Mouse (Mus musculus) kidney, embryonic 16.5 days (tissue): ENCODE results near the gene Jmjd8. TPM values are rescaled to one million over a fixed set of nuclear protein-coding genes. Genes with fewer than 3 reads are reported as not detected.
A peak's percentile ranks its signal among the peaks of the same experiment; 100 is the strongest.

Source experiments
- ATAC-seq: fragments of 200-750 bp; cut with Nextera tagmentation; 2 replicates; pipeline ENCODE4 v1.8.0; 2017; ENCODE audit warnings: moderate TSS enrichment; ENCODE audit not compliant: low FRiP score, low TSS enrichment
- H3K27ac ChIP-seq: fragments of 300-500 bp; sonication (generic); 2 replicates; pipeline ENCODE4 v1.5.1; 2014; ENCODE audit warnings: low read length
- H3K27me3 ChIP-seq: fragments of 300-500 bp; sonication (generic); 2 replicates; pipeline ENCODE4 v1.6.1; 2014; ENCODE audit warnings: low read length, control low read depth, mixed read lengths; ENCODE audit not compliant: insufficient read depth
- H3K36me3 ChIP-seq: fragments of 300-500 bp; sonication (generic); 2 replicates; pipeline ENCODE4 v1.6.1; 2014; ENCODE audit warnings: low read length, control low read depth, mixed read lengths; ENCODE audit not compliant: insufficient read depth
- H3K4me1 ChIP-seq: fragments of 300-500 bp; sonication (generic); 2 replicates; pipeline ENCODE4 v1.6.1; 2014; ENCODE audit warnings: low read length, control low read depth, mixed read lengths; ENCODE audit not compliant: insufficient read depth
- H3K4me2 ChIP-seq: fragments of 300-500 bp; sonication (generic); replicated peaks from 2 replicates; pipeline ENCODE4 v1.6.1; 2014; ENCODE audit warnings: low read depth, low read length
- H3K4me3 ChIP-seq: fragments of 300-500 bp; sonication (generic); 2 replicates; pipeline ENCODE4 v1.5.1; 2014; ENCODE audit warnings: mild to moderate bottlenecking, low read length
- H3K9ac ChIP-seq: fragments of 300-500 bp; sonication (generic); replicated peaks from 2 replicates; pipeline ENCODE4 v1.6.1; 2014; ENCODE audit warnings: low read length
- H3K9me3 ChIP-seq: fragments of 300-500 bp; sonication (generic); 2 replicates; pipeline ENCODE4 v1.6.1; 2016; ENCODE audit warnings: low read length, control low read depth
- WGBS: fragments of 180-500 bp; shearing (Covaris S2); extraction: QIAGEN DNeasy Blood & Tissue Kit; methylation state at CpG from one replicate; pipeline ENCODE4 v1.1.7; 2014; 5-methylcytosine and 5-hydroxymethylcytosine counted together
- polyA plus RNA-seq: library from polyadenylated mRNA; unstranded; fragments of >200 nt; fragmentation: Nextera tagmentation; extraction: Ambion mirVana; gene quantifications from 2 replicates; pipeline ENCODE4 v1.2.1, GENCODE M21; 2015

The Jmjd8 gene
- polyA plus RNA-seq, 1 experiment from 2014 or later = 72.3 TPM

DNA sequence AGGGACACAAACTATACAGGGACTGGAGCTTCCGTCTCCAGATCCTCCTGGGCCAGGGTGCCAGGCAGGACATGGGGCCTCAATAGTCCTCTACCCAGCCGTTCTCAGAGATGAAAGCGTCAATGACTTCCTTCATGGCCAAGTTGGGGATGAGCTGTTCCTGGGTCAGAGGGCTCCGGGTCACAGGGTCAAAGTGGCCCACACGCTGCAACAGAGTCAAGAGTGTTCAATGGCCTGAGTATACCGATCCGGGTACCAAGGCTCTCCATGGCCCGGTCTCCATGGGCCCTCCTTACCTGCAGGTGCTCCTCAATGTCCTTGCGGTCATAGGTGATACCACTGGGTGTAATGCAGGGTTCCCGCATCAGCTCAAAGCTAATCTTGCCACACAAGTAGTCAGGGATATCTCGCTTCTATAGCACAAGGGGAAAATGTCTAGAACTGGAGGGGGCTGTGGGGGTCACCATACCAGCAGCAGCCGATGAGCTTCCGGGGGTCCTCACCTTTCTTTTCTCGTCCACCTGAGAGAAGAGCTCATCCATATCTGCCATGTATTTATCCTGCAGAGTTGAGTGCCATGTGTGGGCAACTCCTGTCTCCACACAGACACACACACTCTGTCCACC is 2.3 kb downstream of the Jmjd8 start:
- H3K9ac ChIP-seq = no peak overlapping the region
- H3K27ac ChIP-seq = no peak overlapping the region
- no peak for ATAC-seq
- H3K4me3 ChIP-seq = peak overlapping the region; percentile 82
- peaks cover 30% of the 10 kb centered on the region for H3K36me3 ChIP-seq
- H3K4me1 ChIP-seq = peaks cover 55% of the 10 kb centered on the region
- 85% methylated on average over 14 of the region's 14 CpGs for WGBS
- H3K9me3 ChIP-seq = no peaks in the 10 kb centered on the region
- no peaks in the 10 kb centered on the region for H3K27me3 ChIP-seq
- peak overlapping the region; percentile 95 for H3K4me2 ChIP-seq

DNA sequence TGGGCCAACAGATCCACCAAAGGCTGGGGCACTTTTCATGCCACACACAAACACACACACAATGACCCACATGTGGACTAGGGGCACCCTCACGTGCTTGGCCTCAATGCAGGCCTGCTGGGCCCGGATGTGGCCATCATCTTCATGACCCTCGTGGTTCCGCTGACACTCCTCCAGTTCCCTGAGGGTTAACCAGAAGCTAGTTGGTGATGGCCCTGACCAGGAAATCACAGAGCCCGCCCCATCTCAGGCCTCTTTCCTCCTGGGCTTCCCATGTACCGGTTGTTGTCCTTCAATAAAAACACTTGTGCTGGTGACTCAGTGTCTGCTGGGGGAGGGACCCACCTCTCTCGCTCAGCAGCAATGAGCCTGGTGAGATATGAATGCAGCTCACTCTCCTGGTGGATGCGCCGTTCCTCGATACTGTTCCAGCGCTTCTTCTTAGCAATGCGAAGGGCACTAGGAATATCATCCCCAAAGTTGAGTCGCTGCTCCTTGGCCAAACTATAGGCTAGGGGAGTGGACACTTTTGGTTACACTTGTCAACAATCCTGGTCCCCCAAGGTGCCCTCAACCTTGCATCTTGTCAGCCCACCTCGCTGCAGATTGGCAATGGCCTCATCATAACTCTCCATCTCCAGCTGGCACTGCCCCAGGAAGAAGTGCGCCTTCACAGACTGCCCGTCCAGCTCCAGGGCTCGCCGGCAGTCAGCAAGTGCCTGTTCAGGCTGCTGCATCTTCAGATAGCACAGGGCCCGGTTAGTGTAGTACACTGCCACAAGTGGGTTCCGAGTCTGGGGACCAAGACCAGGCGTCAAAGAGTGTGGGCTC is 3.0 kb downstream of the Jmjd8 start:
- H3K4me2 ChIP-seq = peak overlapping the region; percentile 95
- no peaks in the 10 kb centered on the region for H3K27me3 ChIP-seq
- H3K4me3 ChIP-seq = peak overlapping the region; percentile 82
- H3K27ac ChIP-seq = peak overlapping the region; percentile 90
- WGBS = 48% methylated on average over 21 of the region's 21 CpGs
- peak overlapping the region; percentile 88 for H3K9ac ChIP-seq
- H3K4me1 ChIP-seq = peaks cover 63% of the 10 kb centered on the region
- ATAC-seq = no peak
- H3K36me3 ChIP-seq = peaks cover 25% of the 10 kb centered on the region
- no peaks in the 10 kb centered on the region for H3K9me3 ChIP-seq

DNA sequence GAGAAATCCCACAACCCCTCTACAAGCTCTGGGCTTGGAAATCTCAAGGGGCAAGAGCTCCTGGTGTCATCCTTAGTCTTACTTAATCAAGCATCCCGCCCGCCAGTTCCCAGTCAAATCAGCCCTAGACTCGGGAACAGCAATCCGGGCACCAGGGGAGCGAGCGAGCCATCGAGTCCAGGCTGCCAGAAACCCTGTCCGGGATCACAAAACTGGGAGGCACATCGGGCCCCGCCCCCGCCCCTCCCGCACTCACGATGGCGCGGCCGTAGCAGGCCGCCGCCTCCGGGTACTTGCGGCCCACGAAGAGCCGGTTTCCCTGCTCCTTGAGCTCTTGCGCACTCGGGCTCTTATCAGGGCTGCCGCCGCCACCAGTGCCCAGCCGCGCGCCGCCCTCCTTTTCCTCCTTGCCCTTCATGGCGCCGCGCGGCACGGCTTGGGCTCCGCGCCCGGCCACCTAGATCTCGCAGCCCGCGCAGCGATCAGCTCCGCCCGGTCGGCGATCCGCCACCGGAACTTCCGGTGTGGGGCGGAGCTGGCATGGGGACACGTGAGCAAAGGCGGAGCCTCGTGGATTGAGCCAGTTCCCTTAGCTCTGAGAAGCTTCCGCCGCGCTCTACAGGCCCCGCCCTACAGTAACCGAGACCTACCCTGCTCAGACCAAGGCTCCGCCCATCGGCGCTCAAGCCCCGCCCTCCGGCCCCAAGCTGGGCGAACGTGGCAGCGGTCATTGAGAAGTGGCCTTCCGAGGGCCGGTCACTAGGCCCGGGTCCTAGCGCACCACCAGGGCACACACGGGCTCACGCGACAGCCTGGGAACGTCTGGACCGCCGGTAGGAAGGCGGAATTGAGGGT is 4.0 kb downstream of the Jmjd8 start:
- WGBS = under 1% methylated on average over 69 of the region's 77 CpGs
- peak overlapping the region; percentile 82 for H3K4me3 ChIP-seq
- peak overlapping the region; percentile 95 for H3K4me2 ChIP-seq
- peaks cover 73% of the 10 kb centered on the region for H3K4me1 ChIP-seq
- peaks cover 18% of the 10 kb centered on the region for H3K36me3 ChIP-seq
- H3K27ac ChIP-seq = peak overlapping the region; percentile 99
- peak; percentile 91 for ATAC-seq
- H3K9me3 ChIP-seq = no peaks in the 10 kb centered on the region
- H3K27me3 ChIP-seq = no peaks in the 10 kb centered on the region
- H3K9ac ChIP-seq = peak overlapping the region; percentile 88

DNA sequence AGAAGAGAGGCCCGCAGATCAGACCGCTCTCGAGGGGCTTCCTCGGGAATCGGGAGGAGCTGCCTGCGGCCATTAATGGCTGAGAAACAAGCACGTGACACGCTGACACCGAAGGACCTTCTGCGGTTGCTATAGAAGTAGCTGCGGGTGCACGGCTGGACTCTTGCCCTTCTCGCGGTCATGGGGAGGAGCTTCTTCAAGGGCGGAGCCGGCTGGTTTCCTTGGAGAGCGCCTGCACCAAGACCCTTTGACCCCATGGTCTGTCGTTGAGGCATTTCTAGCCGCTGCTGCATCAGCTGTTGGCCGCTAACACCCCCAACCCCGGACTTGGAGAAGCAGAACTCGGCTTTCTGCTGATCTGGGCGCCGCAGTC is 4.6 kb downstream of the Jmjd8 start, which contains the start of gene Stub1:
Stub1 (minus strand) TSS at position 114 of the 373 bp plus-strand sequence.
- peak; percentile 73 for ATAC-seq
- peak within 1 kb of the TSS; percentile 82 for H3K4me3 ChIP-seq
- WGBS = 0% methylated on average over 24 of the region's 24 CpGs
- H3K27me3 ChIP-seq = no peaks in the 10 kb centered on the region
- no peaks in the 10 kb centered on the region for H3K9me3 ChIP-seq
- peak within 1 kb of the TSS; percentile 99 for H3K27ac ChIP-seq
- peak within 1 kb of the TSS; percentile 88 for H3K9ac ChIP-seq
- peaks cover 72% of the 10 kb centered on the region for H3K4me1 ChIP-seq
- peaks cover 24% of the 10 kb centered on the region for H3K36me3 ChIP-seq
- peak within 1 kb of the TSS; percentile 95 for H3K4me2 ChIP-seq

DNA sequence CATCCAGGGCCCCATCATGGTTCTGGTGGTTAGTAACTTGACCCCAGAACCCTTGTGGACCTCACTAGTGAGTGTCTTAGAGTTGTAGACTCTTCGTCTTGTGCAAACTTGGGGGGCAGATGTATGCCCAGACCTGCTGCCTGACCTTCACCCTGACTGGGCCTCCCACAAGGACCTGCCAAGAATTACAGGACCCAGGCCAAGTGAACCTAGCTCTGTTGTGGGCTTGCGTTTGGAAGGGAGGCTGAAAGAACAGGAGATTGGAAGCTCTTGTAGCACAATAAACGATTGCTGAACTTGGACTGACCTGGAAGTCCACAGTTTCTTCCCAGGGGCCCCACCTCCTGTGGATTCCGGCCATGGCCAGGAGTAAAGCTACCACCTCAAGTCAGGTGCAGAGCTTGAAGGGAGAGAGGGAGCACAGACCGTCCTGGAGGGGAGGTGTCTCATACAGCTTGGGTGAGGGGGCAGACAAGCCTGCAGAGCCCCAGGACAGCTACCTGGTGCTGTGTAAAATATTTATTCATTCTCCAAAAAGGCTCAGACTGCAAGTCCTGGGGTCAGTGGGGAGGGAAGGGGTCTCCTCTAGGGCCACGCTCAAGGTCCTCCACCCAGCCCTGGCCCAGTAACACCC is 5.4 kb downstream of the Jmjd8 start:
- peak overlapping the region; percentile 99 for H3K27ac ChIP-seq
- ATAC-seq = no peak
- H3K36me3 ChIP-seq = peaks cover 30% of the 10 kb centered on the region
- peak overlapping the region; percentile 88 for H3K9ac ChIP-seq
- H3K4me3 ChIP-seq = peak overlapping the region; percentile 82
- H3K9me3 ChIP-seq = no peaks in the 10 kb centered on the region
- H3K4me2 ChIP-seq = peak overlapping the region; percentile 95
- WGBS = 9% methylated on average over 6 of the region's 6 CpGs
- no peaks in the 10 kb centered on the region for H3K27me3 ChIP-seq
- H3K4me1 ChIP-seq = peaks cover 69% of the 10 kb centered on the region

DNA sequence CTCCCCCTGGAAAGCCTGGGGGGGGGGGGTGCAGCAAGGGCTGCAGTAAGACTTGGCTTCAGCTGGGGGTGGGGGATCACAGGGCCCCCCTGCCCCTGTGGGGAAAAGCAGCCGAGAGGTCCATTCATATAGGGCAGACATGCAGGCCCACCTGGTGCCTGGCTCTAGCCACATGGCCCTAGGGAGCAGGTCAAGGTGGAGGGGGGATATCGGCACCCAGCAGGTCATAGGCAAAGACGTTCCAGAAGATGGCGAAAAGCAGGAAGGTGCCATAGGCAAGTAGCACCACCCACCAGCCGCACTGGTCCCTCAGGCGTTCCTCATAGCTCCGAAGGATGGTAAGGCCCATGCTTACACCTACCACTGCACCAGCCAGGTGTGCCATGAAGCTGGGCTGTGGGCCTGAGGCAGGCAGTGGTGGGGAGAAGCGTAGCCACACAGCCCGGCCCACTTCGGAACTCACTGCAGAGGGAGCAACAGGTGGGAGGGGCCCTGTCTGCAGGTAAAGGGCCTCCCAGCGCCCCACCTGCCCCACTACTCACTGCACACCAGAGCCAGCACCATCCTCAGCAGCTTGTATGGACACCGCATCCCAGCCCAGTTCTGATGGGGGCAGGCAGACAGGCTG is 6.0 kb downstream of the Jmjd8 start:
- Histone ChIP-seq H3K27ac (peak overlapping the region; percentile 99), H3K4me1 (peaks cover 64% of the 10 kb centered on the region), H3K36me3 (peaks cover 36% of the 10 kb centered on the region), H3K4me3 (peak overlapping the region; percentile 82), H3K9ac (peak overlapping the region; percentile 88), H3K27me3 (no peaks in the 10 kb centered on the region), H3K9me3 (no peaks in the 10 kb centered on the region), H3K4me2 (peak overlapping the region; percentile 95)
- 71% methylated on average over 12 of the region's 12 CpGs for WGBS
- no peak for ATAC-seq

DNA sequence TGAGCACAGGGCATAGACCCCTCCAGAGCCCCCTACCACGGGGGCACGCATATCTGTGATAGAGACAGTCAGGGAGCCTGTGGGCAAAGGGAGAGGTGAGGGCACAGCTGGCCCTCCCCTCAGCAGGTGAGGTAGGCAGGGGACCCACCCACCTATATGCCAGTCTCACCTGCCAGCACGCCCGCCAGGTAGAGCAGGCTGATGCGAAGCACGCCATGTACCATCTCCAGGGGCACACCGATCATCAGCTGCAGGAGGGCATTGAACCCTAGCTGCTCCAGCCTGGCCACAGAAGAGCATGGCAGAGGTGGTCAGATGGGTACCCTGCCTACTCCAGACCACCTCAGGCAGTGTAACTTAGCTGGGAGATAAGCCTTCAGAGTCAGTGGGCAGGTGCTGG is 6.6 kb downstream of the Jmjd8 start:
- no peaks in the 10 kb centered on the region for H3K27me3 ChIP-seq
- peaks cover 38% of the 10 kb centered on the region for H3K36me3 ChIP-seq
- 94% methylated on average over 7 of the region's 7 CpGs for WGBS
- H3K9me3 ChIP-seq = no peaks in the 10 kb centered on the region
- H3K4me2 ChIP-seq = 0 out of 2 replicates have a peak overlapping the region, but pooled peaks have one; percentile 11
- H3K4me1 ChIP-seq = peaks cover 59% of the 10 kb centered on the region
- no peak for ATAC-seq
- no peak overlapping the region for H3K9ac ChIP-seq
- H3K27ac ChIP-seq = no peak overlapping the region
- H3K4me3 ChIP-seq = no peak overlapping the region

DNA sequence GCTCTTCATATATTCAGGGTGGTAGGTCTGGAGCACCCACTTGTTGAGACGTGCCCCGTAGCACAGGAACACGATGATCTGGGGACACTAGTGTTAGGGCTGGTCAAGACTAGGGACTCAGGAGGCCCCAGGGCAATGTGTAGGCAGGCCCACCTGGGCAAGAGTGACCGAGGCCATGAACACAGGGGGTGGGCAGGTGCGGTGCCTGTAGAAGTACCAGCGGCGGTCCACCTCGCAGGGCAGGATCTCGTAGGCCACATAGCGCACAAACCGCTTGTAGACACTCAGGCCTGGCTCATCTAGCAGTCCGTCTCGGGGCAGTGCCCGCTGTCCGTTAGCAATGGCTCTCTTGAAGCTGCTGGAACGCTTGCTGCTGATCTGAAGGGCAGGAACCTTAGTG is 7.1 kb downstream of the Jmjd8 start:
- H3K27ac ChIP-seq = peak overlapping the region; percentile 81; the same call in 1 of the 2 replicates
- WGBS = 91% methylated on average over 16 of the region's 16 CpGs
- H3K36me3 ChIP-seq = peaks cover 38% of the 10 kb centered on the region
- ATAC-seq = no peak
- H3K4me1 ChIP-seq = peaks cover 53% of the 10 kb centered on the region
- no peaks in the 10 kb centered on the region for H3K27me3 ChIP-seq
- H3K9me3 ChIP-seq = no peaks in the 10 kb centered on the region
- H3K4me3 ChIP-seq = no peak overlapping the region
- H3K9ac ChIP-seq = peak overlapping the region; percentile 71
- peak overlapping the region; percentile 79; the same call in 1 of the 2 replicates for H3K4me2 ChIP-seq
